Comparison of ENCODE assay signal across 6 mouse cellular contexts in the genomic region with DNA sequence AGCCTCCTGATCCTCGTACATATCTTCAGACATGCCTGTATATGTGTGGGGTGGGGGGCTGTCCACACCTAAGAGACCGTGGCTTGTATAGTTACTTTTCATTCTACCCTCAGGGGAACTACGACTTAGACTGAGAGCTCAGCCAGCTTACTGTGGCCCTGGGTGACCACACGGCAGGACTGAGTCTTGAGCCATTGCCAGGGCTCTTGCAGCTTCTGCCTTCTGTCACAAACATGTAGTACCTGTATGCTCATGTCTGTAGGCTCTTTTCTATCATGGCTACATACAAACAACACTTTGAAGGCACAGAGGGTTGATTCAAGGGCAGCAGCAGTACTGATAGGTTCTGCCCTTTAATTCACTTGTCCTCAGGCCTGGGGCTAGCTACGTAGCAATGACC.
"Had no signal": no experiment of that assay in that cellular context is flagged by ENCODE, and none has a peak within 500 bp of the region (broad histone marks: within the 10 kb centered on the region; RNA-seq: fewer than 3 reads in every experiment).

No protein-coding gene starts in this region.

- DNase-seq: kidney, postnatal 25 days; lung, adult 2 months; lung, postnatal 10 days; retina, postnatal 1 day; right cerebral cortex, postnatal 14 days; thymus, postnatal 4 days had no signal
